Mouse (Mus musculus) adrenal gland, postnatal 36 days (tissue): Measurements from ENCODE around the gene Il27ra. TPM values are rescaled to one million over a fixed set of nuclear protein-coding genes. Genes with fewer than 3 reads are reported as not detected.

Experiments used
- DNase-seq, 2 experiments: peaks; one replicate each; pipeline ENCODE4 v3.0.0; 2021; ENCODE audit warnings: mixed read lengths in 1 of 2
- long read RNA-seq, 2 experiments: library from polyadenylated mRNA; stranded (forward); transcript quantifications; one replicate each; pipeline ENCODE4 v2.0.0; 2021; ENCODE audit warnings: borderline sequencing depth in 2 of 2
- total RNA-seq, 2 experiments: library from RNA; stranded (reverse); gene quantifications; 2 replicates each; pipeline ENCODE4 v1.2.3; 2021

Gene Il27ra
- total RNA-seq = 1 to 10 TPM; 2.0 to 2.2 TPM
- long read RNA-seq, experiment 1, partial matches to known transcripts = 1 of 7 reads
- long read RNA-seq, experiment 1, other reads (novel, unspliced or antisense) = 2 of 7 reads
- long read RNA-seq, experiment 2, partial matches to known transcripts = 0 of 2 reads
- long read RNA-seq, experiment 2, other reads (novel, unspliced or antisense) = 0 of 2 reads

DNA sequence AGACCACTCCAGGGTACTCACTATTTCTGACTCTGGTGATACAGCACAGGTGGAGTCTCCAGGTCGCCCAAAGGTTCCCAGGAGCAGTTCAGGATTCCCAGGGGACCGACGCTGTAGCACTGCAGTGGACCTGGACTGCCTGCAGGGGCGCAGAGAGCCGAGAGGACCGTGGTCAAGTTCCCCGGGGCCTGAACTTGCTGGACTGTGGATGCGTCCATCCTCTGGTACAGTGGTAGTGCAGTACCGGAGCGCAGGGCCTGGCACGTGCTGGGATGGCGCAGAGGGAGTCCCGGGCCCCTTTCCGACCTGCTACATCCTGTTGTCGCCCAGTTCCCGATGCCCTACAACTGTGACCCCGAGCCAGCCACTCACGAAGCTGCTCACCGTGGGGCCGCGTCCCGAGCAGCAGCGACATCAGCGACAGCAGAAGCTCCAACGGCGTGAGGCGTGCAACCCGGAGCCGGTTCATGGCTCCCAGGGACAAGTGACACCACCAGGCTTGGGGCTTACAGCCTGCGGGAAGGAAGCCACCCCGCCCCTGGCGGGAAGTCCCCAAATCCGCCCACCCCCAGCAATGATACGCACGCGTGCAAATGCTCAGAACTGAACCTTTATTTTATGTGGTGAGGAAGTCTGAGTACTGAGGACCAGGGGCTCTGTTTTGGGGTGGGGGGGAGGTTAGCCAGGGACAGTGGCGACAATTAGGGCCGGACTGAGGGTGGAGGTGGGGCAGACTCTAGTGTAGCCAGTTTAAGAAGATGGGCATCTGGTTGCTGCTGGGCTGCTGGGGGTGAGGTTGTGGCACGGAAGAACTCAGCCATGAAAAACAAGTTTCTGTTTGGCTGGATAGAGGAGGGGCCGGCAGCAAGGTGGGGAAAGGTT lies at the start of gene Il27ra:
Gene Il27ra, minus strand, starts transcription at position 524 of the 882 bp plus-strand sequence.
- peak; percentile 77 to 85 for DNase-seq

DNA sequence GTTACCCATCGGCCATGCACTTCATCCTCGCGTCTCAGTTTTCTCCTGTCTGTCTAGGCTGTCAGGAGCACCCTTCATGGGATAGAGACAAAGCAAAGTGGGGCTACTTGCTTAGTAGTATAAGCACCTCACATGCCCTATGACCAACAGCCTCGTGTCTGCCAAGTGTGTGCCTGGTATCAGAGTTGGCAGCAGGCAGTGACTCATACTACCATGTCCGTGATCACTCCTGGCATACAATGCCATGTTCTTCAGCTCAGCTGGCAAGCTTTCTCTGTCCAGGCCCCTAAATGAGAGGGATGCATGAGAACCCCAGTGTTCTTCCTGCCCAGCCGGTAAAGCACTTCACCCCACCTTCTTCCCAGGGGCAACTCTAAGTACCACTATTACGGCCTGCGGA lies 48.2 kb upstream of the Il27ra start:
- peak; percentile 62 to 73 for DNase-seq

DNA sequence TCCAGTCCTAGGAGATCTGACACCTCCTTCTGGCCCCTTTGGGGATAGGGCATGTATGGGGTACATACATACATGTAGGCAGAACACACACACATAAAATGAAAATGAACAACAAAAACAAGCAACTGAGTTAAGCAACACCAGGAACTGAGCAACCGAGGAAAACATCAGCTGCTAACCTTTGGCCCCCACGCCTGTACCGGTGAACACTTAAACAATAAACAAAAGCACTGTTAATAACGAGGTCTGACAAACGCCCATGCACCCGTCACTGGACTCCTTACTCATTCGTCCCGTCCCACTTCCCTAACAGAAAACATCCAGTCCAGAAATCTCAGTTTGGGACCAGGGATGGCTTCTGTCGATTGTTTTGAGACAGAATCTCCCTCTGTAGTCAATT lies 46.9 kb upstream of the Il27ra start:
- no peak for DNase-seq

DNA sequence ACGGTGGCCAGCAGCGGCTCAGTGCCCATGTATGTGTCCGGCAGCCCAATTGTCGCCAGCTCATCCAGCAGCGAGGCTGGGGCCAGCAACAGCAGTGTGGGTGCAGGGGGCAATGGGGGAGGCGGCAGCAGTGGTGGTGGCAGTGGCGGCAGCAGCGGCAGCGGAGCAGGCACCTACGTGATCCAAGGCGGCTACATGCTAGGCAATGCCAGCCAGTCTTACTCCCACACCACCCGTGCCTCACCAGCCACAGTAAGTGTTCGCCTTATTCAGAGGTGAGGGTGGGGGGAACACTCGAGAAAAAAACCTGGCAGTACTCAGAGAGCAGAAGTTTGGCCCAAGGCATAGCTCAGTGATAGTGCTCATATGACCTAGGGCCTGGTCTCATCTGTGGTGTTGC lies 45.4 kb upstream of the Il27ra start:
- DNase-seq = no peak

DNA sequence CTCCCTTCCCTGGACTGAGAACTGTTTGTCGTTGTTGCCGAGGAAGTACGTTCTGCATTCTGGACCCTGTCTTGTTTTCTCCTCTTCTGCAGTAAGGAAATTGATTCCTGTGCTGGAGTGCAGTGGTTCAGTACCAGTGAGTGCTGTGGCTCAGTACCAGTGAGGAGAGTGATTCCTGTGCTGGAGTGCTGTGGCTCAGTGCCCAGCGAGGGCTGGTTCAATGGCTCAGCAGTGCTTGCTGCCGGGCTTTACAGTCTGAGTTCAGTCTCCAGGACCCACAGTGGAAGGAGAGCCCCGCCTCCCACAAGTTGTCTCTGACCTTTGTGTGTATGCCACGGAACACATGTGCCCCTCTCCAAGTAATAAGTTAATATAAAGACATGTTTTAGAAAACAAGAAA lies 44.8 kb upstream of the Il27ra start:
- DNase-seq = no peak

DNA sequence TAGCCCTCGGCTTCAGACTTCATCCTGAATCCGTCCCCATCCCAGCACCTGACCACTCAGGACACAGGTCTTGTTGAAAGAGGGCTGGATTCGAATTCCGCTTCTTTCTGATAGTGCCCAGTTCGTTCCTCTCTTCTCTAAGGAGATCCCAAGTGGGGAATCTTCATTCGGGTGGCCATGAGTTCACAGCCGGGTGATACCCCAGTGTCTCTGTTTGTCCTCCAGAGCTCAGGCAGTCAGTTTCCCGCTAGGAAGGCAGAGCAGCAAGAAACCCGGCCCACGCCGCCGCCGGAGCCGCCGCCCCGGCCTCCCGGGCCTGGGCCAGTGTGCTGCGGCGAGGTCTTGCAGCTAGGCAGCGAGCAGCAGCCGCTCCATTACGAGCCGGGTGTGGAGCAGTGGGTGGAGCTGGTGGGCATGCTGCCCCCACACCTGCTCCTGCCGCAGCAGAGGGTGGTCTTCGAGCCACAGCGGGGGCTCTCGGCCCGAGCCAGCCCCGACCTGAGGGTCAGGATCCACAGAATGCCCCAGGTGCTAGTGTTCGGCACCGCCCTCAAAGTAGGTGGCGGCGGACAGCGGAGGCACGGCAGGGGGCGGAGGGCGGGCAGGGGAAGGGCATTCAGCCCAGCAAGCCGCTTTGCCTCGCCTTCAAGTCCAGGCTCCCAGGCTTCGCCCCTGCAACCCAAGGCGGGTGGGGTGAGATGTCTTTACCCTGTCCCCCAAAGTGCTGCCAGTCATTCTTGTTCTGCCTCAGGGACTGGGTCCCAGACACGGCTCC lies 42.1 kb upstream of the Il27ra start:
- DNase-seq = no peak

- peak; percentile 47 to 62 for DNase-seq
These were observed 41.4 kb upstream of the Il27ra start for GRCm38 (mm10) chr8:84083829-84084241.

GRCm38 (mm10) chr8:84079206-84079605 lies 36.8 kb upstream of the Il27ra start:
- no peak for DNase-seq

- DNase-seq = no peak
These were observed 34.5 kb upstream of the Il27ra start for GRCm38 (mm10) chr8:84076849-84077248.

DNA sequence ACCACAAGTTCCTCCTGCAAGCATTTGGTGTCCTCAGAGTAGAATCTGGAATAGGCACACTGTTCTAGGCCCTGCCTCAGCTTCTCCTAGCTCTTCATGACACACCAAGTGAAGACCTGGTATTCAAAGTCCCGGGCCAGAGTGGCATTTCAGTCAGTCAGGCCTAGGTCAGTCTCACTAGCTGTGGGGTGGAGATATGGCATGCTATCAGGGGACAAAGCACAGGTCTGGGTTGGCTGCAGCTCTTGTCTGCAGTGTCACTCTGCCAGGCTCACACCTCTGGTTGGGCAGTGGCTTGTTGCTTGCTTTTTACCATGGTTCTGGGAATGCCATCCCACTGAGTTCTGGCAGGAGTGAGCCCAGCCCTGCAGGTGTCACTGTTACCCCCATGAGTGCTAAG lies 34.0 kb upstream of the Il27ra start:
- no peak for DNase-seq

DNA sequence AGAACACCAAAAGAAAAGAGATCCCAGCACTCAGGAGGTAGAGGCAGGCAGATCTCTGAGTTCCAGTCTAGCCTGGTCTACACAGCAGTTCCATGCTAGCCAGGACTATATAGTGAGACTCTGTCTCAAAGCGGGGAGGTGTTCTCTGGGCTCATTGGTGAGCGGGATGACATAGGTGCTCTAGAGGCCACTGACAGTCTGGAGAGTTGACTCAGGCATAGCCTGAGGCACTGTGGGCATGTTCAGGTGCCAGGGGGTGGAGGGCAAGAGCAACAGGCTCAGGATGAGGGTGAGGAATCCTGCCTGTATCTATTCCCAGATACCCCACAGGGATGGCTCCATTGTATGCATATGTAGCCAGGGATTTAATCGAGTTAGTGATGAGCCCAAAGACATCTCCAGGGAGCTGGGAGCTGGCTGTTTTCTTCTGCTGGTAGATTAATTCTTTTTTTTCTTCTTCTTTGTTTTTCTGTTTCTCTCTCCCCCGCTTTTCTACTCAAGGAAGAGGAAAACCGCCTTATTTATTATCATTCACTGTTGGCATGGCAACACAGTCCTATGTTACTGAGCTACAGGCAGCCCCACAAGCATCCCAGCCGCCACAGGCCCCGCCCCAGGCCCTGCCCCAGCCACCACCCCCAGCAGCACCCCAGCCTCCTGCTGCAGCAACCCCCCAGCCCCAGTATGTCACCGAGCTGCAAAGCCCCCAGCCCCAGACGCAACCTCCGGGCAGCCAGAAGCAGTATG lies 31.0 kb upstream of the Il27ra start:
- DNase-seq = no peak

DNA sequence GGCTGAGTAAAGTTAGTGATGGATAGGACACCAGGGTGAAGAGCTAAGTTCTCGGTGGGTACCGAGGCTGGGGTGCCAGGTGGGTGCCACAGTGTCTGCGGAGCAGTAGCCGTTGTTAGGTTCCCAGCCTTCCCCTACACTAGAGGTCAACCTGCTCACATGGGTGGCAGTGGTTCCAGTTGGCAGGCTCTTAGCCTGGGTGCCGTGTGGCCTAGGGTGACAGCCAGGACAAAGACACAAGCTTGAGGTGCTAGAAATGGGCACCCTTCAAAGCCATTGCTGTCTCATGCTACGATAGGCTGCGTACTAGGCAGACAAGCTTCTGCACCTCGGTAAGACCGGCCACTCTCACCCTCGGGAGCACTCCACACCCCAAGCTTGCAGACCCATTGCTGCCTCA lies 29.9 kb upstream of the Il27ra start:
- no peak for DNase-seq

GRCm38 (mm10) chr8:84071921-84072320 lies 29.5 kb upstream of the Il27ra start:
- no peak for DNase-seq

DNA sequence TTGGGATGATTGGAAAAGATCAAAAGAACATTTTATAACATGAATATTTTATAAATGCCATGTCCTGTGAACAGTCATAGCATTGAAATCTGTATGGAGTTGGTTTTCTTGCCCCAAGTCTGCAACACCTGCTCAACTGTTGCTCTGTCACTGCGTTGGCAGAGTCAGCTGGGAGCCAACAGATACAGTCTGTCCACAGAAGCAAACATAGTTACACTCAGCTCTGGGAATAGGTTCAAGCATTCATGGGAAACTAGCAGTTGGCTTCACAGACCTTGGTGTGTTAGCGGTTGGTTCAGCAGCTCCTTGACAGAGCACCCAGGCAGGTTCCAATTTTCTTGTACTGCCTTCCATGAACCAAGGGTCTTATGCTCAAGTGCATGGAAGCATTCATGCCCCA lies 28.3 kb upstream of the Il27ra start:
- no peak for DNase-seq

- no peak for DNase-seq
These were observed 27.9 kb upstream of the Il27ra start for GRCm38 (mm10) chr8:84070241-84070640.

DNA sequence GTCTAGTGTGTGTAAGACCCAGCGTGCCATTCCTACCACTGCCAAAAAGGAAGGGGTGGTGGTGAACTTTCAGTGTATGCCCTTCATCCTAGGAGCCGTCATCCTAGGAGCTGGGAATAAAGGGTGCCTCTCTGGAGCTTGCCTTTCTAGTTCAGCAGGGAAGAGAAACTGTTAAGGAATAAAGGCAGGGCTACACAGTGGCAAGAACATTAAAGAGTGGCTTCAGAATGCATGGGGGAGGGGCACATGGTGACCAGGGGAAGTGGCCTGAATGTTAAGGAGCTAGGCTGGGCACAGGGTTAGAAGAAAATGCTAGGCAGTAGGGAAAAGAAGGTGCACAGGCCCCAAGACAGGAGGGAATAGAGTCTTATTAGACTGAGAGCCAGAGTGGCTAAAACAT lies 27.4 kb upstream of the Il27ra start:
- no peak for DNase-seq

DNA sequence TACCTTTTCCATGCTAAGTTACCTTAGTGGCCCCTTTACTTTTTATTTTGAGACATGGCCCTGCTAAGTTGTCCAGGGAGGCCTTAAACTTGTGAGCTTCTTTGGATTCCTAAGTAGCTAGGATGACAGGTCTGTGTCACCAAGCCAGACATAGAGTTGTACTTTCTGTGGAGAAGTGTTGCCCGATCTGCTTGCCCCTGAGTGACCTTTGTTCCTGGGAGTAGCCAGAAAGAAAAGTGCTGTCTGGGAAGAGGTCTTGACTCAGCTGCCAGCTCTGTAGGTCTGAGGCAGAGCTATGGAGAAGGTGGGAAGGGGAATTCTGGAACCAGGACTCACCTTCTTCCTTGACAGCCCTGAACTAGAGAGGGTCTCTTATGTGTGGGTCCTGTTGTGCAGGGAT lies 26.8 kb upstream of the Il27ra start:
- no peak for DNase-seq

DNA sequence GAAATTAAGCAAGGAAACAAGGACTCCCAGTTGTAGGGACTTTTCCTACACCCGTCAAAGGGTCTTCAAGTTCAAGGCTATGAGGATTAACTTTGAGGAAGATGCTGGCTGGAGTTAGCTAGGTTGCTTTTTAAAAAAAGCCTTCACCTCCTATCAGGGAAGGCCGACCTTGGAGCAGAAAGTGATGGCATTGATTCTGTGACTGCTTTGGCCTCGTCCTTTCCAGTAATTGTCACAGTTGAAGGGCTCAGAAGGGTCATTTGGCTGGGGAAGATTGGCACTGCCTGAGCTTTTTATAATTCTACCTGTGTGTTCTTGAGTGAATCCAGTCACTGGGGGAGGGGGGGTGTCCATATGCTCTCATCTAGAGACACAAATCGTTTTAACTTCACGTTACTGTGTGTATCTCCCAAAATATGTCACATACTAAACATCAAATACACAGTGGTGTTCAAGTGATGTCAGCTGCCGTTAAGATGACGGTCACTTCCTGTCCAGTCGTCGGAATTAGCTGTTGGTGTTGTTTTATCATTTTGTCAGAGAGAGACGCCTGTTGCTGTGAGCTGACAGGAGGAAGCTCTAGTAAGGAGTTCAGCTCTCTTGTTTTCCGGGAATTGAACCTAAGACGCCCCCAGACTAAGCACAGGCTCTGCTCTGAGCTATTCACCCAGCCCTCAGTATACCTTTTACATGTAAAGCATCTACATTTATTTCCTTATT lies 26.1 kb upstream of the Il27ra start:
- peak; percentile 37 to 64 for DNase-seq

- no peak for DNase-seq
These were observed 25.5 kb upstream of the Il27ra start for GRCm38 (mm10) chr8:84067911-84068310.

GRCm38 (mm10) chr8:84067047-84067573 lies 24.7 kb upstream of the Il27ra start:
- peak; percentile 98 to 99 for DNase-seq

GRCm38 (mm10) chr8:84066291-84066930 lies 24.0 kb upstream of the Il27ra start, which contains the start of gene Rfx1:
Gene Rfx1, plus strand, starts transcription at chr8:84066834.
- DNase-seq = peak; percentile 98 to 99
